Mouse (Mus musculus): ENCODE results near the gene Olfr136.

Gene Olfr136

DNA sequence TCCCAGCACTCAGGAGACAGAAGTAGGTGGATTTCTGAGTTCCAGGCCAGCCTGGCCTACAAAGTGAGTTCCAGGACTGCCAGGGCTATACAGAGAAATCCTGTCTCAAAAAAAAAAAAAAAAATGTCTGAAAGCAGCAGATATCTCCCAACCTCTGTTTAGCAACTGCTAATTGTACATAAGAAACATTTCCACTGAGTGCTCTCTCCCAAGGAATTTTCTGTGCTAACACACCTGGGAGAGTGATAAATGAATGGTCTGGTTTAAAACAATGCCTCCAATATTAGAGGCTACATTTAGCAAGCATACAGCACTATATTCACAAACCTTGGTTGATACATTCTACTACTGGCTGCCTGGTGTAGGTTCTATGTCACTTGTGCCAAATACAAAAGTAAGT, at the start of gene Olfr136:
Gene Olfr136 (plus strand): TSS at position 301 of the 400 bp plus-strand sequence.
- DNase-seq (ENCODE audit: low spot score) = no peak

GRCm38 (mm10) chr17:38307470-38307869, 22.2 kb upstream of the Olfr136 start, which contains the start of gene Olfr137:
Gene Olfr137 (minus strand): TSS chr17:38307570.
- no peak for DNase-seq (ENCODE audit: low spot score)
